In genomic region chr10:80742180-80742978, GRCm38 (mm10) we compare ENCODE assay signal across 7 mouse cellular contexts. TPM values are rescaled to one million over a fixed set of nuclear protein-coding genes. Genes with fewer than 3 reads are reported as not detected.
A peak's percentile ranks its signal among the peaks of the same experiment; 100 is the strongest.
DNase-seq lines count a peak whose midpoint lies in the region; ATAC-seq lines count a peak whose summit lies in the region.

Gene Ap3d1, minus strand, starts transcription at chr10:80742264.

- H3K27ac ChIP-seq in intestine, embryonic 16.5 days (ENCODE audit: low read length), result peak within 1 kb of the TSS; percentile 77
- H3K27ac ChIP-seq in midbrain, embryonic 11.5 days (ENCODE audit: low read depth, low read length), result no peak within 1 kb of the TSS; the same call in 1 of the 2 replicates

- H3K27me3 ChIP-seq in intestine, embryonic 16.5 days (replicated peaks; ENCODE audit: control insufficient read depth, insufficient read depth, low read length), result no peaks in the 10 kb centered on the region
- no peaks in the 10 kb centered on the region for H3K27me3 ChIP-seq in midbrain, embryonic 11.5 days (ENCODE audit: control insufficient read depth, insufficient read depth, low read length)

- peak within 1 kb of the TSS; percentile 98 for H3K9ac ChIP-seq in intestine, embryonic 16.5 days (ENCODE audit: low read depth, low read length)
- peak within 1 kb of the TSS; percentile 92 for H3K9ac ChIP-seq in midbrain, embryonic 11.5 days (ENCODE audit: low read length)

- intact Hi-C loops in left cerebral cortex, postnatal 36 days (cut with DNase I), result no loop called here

- DNase-seq in adrenal gland, adult 8-10 months, result peak; percentile 99
- DNase-seq in embryo, embryonic 9.5 days (ENCODE audit: extremely low spot score), result peak; percentile 98
- DNase-seq in gastrocnemius, postnatal 4 days (ENCODE audit: low spot score in 2 of 2), result peak; percentile 89 to 96
- DNase-seq in left cerebral cortex, postnatal 36 days (ENCODE audit: low spot score in 2 of 2), result peak; percentile 94 to 95
- DNase-seq in midbrain, embryonic 11.5 days (ENCODE audit: low spot score, missing footprints), result peak; percentile 100
- peak; percentile 100 for DNase-seq in skeletal muscle tissue, adult 2 months (ENCODE audit: low read depth, low spot score)

- H3K4me1 ChIP-seq in intestine, embryonic 16.5 days (ENCODE audit: control insufficient read depth, insufficient read depth, low read length), result peaks cover 33% of the 10 kb centered on the region
- H3K4me1 ChIP-seq in midbrain, embryonic 11.5 days (ENCODE audit: control insufficient read depth, insufficient read depth, low read length), result peaks cover 17% of the 10 kb centered on the region

- peak within 1 kb of the TSS; percentile 99 for H3K4me3 ChIP-seq in intestine, embryonic 16.5 days (ENCODE audit: low read length)
- H3K4me3 ChIP-seq in midbrain, embryonic 11.5 days (ENCODE audit: low read depth, low read length), result peak within 1 kb of the TSS; percentile 87

- no peaks in the 10 kb centered on the region for H3K36me3 ChIP-seq in intestine, embryonic 16.5 days (ENCODE audit: control insufficient read depth, insufficient read depth, low read length)
- no peaks in the 10 kb centered on the region for H3K36me3 ChIP-seq in midbrain, embryonic 11.5 days (ENCODE audit: control insufficient read depth, insufficient read depth, low read length)

- peak; percentile 99 for ATAC-seq in intestine, embryonic 16.5 days
- ATAC-seq in midbrain, embryonic 11.5 days (ENCODE audit: low FRiP score), result peak; percentile 99

- peak within 1 kb of the TSS; percentile 93 for H3K4me2 ChIP-seq in intestine, embryonic 16.5 days (ENCODE audit: low read depth, low read length)
- peak within 1 kb of the TSS; percentile 70 for H3K4me2 ChIP-seq in midbrain, embryonic 11.5 days

- H3K9me3 ChIP-seq in intestine, embryonic 16.5 days (ENCODE audit: control insufficient read depth, low read length), result no peaks in the 10 kb centered on the region
- no peaks in the 10 kb centered on the region for H3K9me3 ChIP-seq in midbrain, embryonic 11.5 days (ENCODE audit: control insufficient read depth, low read length)

- WGBS in intestine, embryonic 16.5 days, result 1% methylated on average over 25 of the region's 25 CpGs
- 4% methylated on average over 25 of the region's 25 CpGs for WGBS in midbrain, embryonic 11.5 days

RNA-seq across cellular contexts. Expression of gene Ap3d1, which starts in this region (rescaled TPM):
- 100 to 1,000 TPM in 2 of 4 experiments, 10 to 100 TPM in 2; 91.8 to 136 (median 113) TPM for total RNA-seq in adrenal gland, adult 8-10 months (2022)
- 10 to 100 TPM; 52.1 to 58.7 TPM for total RNA-seq in gastrocnemius, postnatal 4 days (2021)
- 57.9 and 58.4 TPM in 2 replicates for polyA plus RNA-seq in intestine, embryonic 16.5 days (2015; fragmentation: Nextera tagmentation; extraction: Ambion mirVana)
- total RNA-seq in left cerebral cortex, postnatal 36 days (2021), result 100 to 1,000 TPM; 133 to 160 TPM
- polyA plus RNA-seq in midbrain, embryonic 11.5 days (2014; fragmentation: Nextera tagmentation; extraction: Ambion mirVana), result 63.2 and 68.4 TPM in 2 replicates
